Mouse (Mus musculus) neutrophil, adult 5-6 weeks (primary cell): ENCODE results near the gene Wdr41. TPM values are rescaled to one million over a fixed set of nuclear protein-coding genes. Genes with fewer than 3 reads are reported as not detected.

Experiments
- ATAC-seq: fragments of 151-379, 151-347 bp; 2 replicates; pipeline ENCODE4 v1.8.0; 2017; ENCODE audit warnings: mild to moderate bottlenecking, moderate TSS enrichment; ENCODE audit not compliant: insufficient number of reproducible peaks, poor library complexity, low FRiP score, severe bottlenecking; ENCODE audit errors: extremely low read depth
- total RNA-seq: library from RNA; stranded (forward); fragments of 200-1000 nt; gene quantifications from 2 replicates; pipeline ENCODE4 v1.2.3, GENCODE M21; 2017

Wdr41 gene
- total RNA-seq, 1 experiment from 2014 or later: 12.3 TPM

- ATAC-seq: no peak
Measured at GRCm38 (mm10) chr13:95032127-95032831, 56.1 kb downstream of the Wdr41 start.

GRCm38 (mm10) chr13:95032973-95033372, 56.8 kb downstream of the Wdr41 start:
- no peak for ATAC-seq

GRCm38 (mm10) chr13:95034094-95034493, 58.0 kb downstream of the Wdr41 start:
- ATAC-seq: no peak

GRCm38 (mm10) chr13:95034715-95035114, 58.6 kb downstream of the Wdr41 start:
- ATAC-seq: no peak

GRCm38 (mm10) chr13:95038200-95038599, 62.1 kb downstream of the Wdr41 start:
- ATAC-seq: no peak

GRCm38 (mm10) chr13:95040140-95040738, 64.1 kb downstream of the Wdr41 start:
- ATAC-seq: no peak

GRCm38 (mm10) chr13:95044108-95044507, 68.0 kb downstream of the Wdr41 start:
- ATAC-seq: no peak

- ATAC-seq: no peak
Measured at GRCm38 (mm10) chr13:95050398-95050797, 74.3 kb downstream of the Wdr41 start.

GRCm38 (mm10) chr13:95052421-95052820, 76.3 kb downstream of the Wdr41 start:
- no peak for ATAC-seq

- ATAC-seq: no peak
Measured at GRCm38 (mm10) chr13:95055742-95056388, 79.7 kb downstream of the Wdr41 start.

- ATAC-seq: no peak
Measured at GRCm38 (mm10) chr13:95056501-95057280, 80.5 kb downstream of the Wdr41 start.

GRCm38 (mm10) chr13:95058885-95059284, 82.7 kb downstream of the Wdr41 start:
- ATAC-seq: no peak

GRCm38 (mm10) chr13:95063390-95064017, 87.4 kb downstream of the Wdr41 start:
- no peak for ATAC-seq

GRCm38 (mm10) chr13:95067854-95068253, 91.7 kb downstream of the Wdr41 start:
- ATAC-seq: no peak

- ATAC-seq: no peak
Measured at GRCm38 (mm10) chr13:95070268-95070667, 94.1 kb downstream of the Wdr41 start.
